Mouse (Mus musculus): ENCODE measurements around the gene 4930523C07Rik. TPM values are rescaled to one million over a fixed set of nuclear protein-coding genes. Genes with fewer than 3 reads are reported as not detected.

The 4930523C07Rik gene
- polyA plus RNA-seq (2021; fragmentation: Nextera tagmentation), result 2.3 and 4.7 TPM in 2 replicates
- long read RNA-seq, experiment 1, full-length matches to known transcripts, result 7 of 8 reads
- long read RNA-seq, experiment 1, partial matches to known transcripts, result 0 of 8 reads
- long read RNA-seq, experiment 1, other reads (novel, unspliced or antisense), result 1 of 8 reads
- long read RNA-seq, experiment 2, full-length matches to known transcripts, result 6 of 6 reads
- long read RNA-seq, experiment 2, partial matches to known transcripts, result 0 of 6 reads
- long read RNA-seq, experiment 2, other reads (novel, unspliced or antisense), result 0 of 6 reads

GRCm38 (mm10) chr1:160044237-160045021 is at the start of gene 4930523C07Rik:
Gene 4930523C07Rik, plus strand, starts transcription at chr1:160044382.

Other genes starting within 250 kb of the 4930523C07Rik start
- 0.04 and 0.05 TPM in 2 replicates for gene Tnn, start 109.2 kb downstream of the 4930523C07Rik start, polyA plus RNA-seq (2021; fragmentation: Nextera tagmentation)
- gene Mrps14, start 150.8 kb downstream of the 4930523C07Rik start, polyA plus RNA-seq (2021; fragmentation: Nextera tagmentation), result 285 and 341 TPM in 2 replicates
- gene Cacybp, start 168.5 kb downstream of the 4930523C07Rik start, polyA plus RNA-seq (2021; fragmentation: Nextera tagmentation), result 144 and 207 TPM in 2 replicates